Mouse (Mus musculus) CH12.LX (cell line): ENCODE measurements around the gene Olfr1261. TPM values are rescaled to one million over a fixed set of nuclear protein-coding genes. Genes with fewer than 3 reads are reported as not detected.
A peak's percentile ranks its signal among the peaks of the same experiment; 100 is the strongest.

ENCODE experiments used
- DNase-seq: peaks from one replicate; pipeline ENCODE4 v3.0.0-alpha.2; 2013; ENCODE audit errors: extremely low read depth
- H3K27ac ChIP-seq: 2 replicates; pipeline ENCODE4 v1.5.1; 2012; ENCODE audit warnings: low read depth, mild to moderate bottlenecking, control low read depth, moderate library complexity; ENCODE audit not compliant: insufficient read depth
- H3K27me3 ChIP-seq: replicated peaks from 2 replicates; pipeline ENCODE3; 2012; ENCODE audit warnings: inconsistent platforms
- H3K36me3 ChIP-seq, 2 experiments: replicated peaks in 1 of 2; 2 replicates each; pipeline versions ENCODE3 to v1.6.1; 2012; ENCODE audit warnings: inconsistent platforms in 1 of 2, low read length in 1 of 2, mild to moderate bottlenecking in 1 of 2, mixed read lengths in 1 of 2, moderate library complexity in 1 of 2; ENCODE audit not compliant: control insufficient read depth in 1 of 2, insufficient read depth in 1 of 2
- H3K4me1 ChIP-seq, 2 experiments: 2 replicates each; pipeline ENCODE4 v1.6.1; 2012; ENCODE audit warnings: inconsistent platforms in 1 of 2, moderate library complexity in 1 of 2; ENCODE audit not compliant: insufficient read depth in 2 of 2, control insufficient read depth in 1 of 2
- H3K4me2 ChIP-seq: 2 replicates; pipeline ENCODE4 v1.6.1; 2012; ENCODE audit warnings: low read depth, mild to moderate bottlenecking, control low read depth; ENCODE audit not compliant: poor library complexity, insufficient read depth, severe bottlenecking
- H3K4me3 ChIP-seq, 3 experiments: fragments of 150-350 bp in 1 of 3; sonication (generic) in 1 of 3; replicated peaks in 1 of 3; 2 replicates each; pipeline versions ENCODE3 to v1.5.1; 2011 to 2012; ENCODE audit warnings: low read depth in 2 of 3, low read length in 2 of 3, mild to moderate bottlenecking in 2 of 3, moderate library complexity in 2 of 3, control low read depth in 1 of 3, improper control_type of control experiment in 1 of 3, inconsistent platforms in 1 of 3, mixed read lengths in 1 of 3; ENCODE audit not compliant: poor library complexity in 1 of 3
- H3K79me2 ChIP-seq: replicated peaks from 2 replicates; pipeline ENCODE4 v1.6.1; 2012; ENCODE audit warnings: mild to moderate bottlenecking, moderate library complexity; ENCODE audit not compliant: control insufficient read depth, poor library complexity, insufficient read depth, severe bottlenecking; ENCODE audit errors: extremely low read depth
- H3K9ac ChIP-seq: 2 replicates; pipeline ENCODE4 v1.6.1; 2012; ENCODE audit warnings: low read depth, mild to moderate bottlenecking, control low read depth, moderate library complexity; ENCODE audit not compliant: insufficient read depth
- H3K9me3 ChIP-seq: replicated peaks from 2 replicates; pipeline ENCODE3; 2012; ENCODE audit warnings: low read length, inconsistent platforms, mixed read lengths
- BHLHE40 ChIP-seq: IDR thresholded peaks from 2 replicates; pipeline ENCODE4 v1.6.1; 2011; ENCODE audit warnings: mild to moderate bottlenecking, low read depth, low read length, improper control_type of control experiment
- CHD2 ChIP-seq: IDR thresholded peaks from 2 replicates; pipeline ENCODE4 v1.6.1; 2011; ENCODE audit warnings: low read length, improper control_type of control experiment
- E2F4 ChIP-seq: IDR thresholded peaks from 2 replicates; pipeline ENCODE4 v1.6.1; 2011; ENCODE audit warnings: low read depth, low read length, improper control_type of control experiment; ENCODE audit not compliant: insufficient replicate concordance
- EP300 ChIP-seq: IDR thresholded peaks from 2 replicates; pipeline ENCODE4 v1.6.1; 2011; ENCODE audit warnings: low read length, improper control_type of control experiment
- ETS1 ChIP-seq: conservative IDR thresholded peaks from 2 replicates; pipeline ENCODE4 v1.6.1; 2012; ENCODE audit warnings: low read depth, mild to moderate bottlenecking, inconsistent platforms, low read length, improper control_type of control experiment, moderate library complexity
- JUND ChIP-seq: conservative IDR thresholded peaks from 2 replicates; pipeline ENCODE4 v1.6.1; 2011; ENCODE audit warnings: low read depth, low read length, improper control_type of control experiment
- MAFK ChIP-seq: IDR thresholded peaks from 2 replicates; pipeline ENCODE4 v1.6.1; 2011; ENCODE audit warnings: low read length, improper control_type of control experiment; ENCODE audit not compliant: insufficient replicate concordance
- MAZ ChIP-seq: IDR thresholded peaks from 2 replicates; pipeline ENCODE4 v1.6.1; 2012; ENCODE audit warnings: low read depth, mild to moderate bottlenecking, inconsistent platforms, low read length, improper control_type of control experiment, moderate library complexity
- MEF2A ChIP-seq: IDR thresholded peaks from 2 replicates; pipeline ENCODE4 v1.6.1; 2014; ENCODE audit warnings: low read depth, mild to moderate bottlenecking, inconsistent platforms, low read length, improper control_type of control experiment, borderline replicate concordance
- MXI1 ChIP-seq: IDR thresholded peaks from 2 replicates; pipeline ENCODE4 v1.6.1; 2011; ENCODE audit warnings: mild to moderate bottlenecking, low read depth, low read length, improper control_type of control experiment
- MYC ChIP-seq: IDR thresholded peaks from 2 replicates; pipeline ENCODE4 v1.6.1; 2011; ENCODE audit warnings: low read depth, mild to moderate bottlenecking, improper control_type of control experiment, low read length
- NRF1 ChIP-seq: IDR thresholded peaks from 2 replicates; pipeline ENCODE4 v1.6.1; 2014; ENCODE audit warnings: low read depth, mild to moderate bottlenecking, inconsistent platforms, low read length, improper control_type of control experiment, moderate library complexity
- POLR2A ChIP-seq: IDR thresholded peaks from 2 replicates; pipeline ENCODE4 v1.6.1; 2011; ENCODE audit warnings: low read depth, mild to moderate bottlenecking, improper control_type of control experiment, low read length
- RAD21 ChIP-seq: IDR thresholded peaks from 2 replicates; pipeline ENCODE4 v1.6.1; 2011; ENCODE audit warnings: low read depth, mild to moderate bottlenecking, low read length, improper control_type of control experiment, moderate library complexity
- UBTF ChIP-seq: IDR thresholded peaks from 2 replicates; pipeline ENCODE4 v1.6.1; 2012; ENCODE audit warnings: low read depth, mild to moderate bottlenecking, inconsistent platforms, low read length, improper control_type of control experiment, moderate library complexity
- USF1 ChIP-seq: IDR thresholded peaks from 2 replicates; pipeline ENCODE4 v1.6.1; 2014; ENCODE audit warnings: low read depth, mild to moderate bottlenecking, inconsistent platforms, low read length, improper control_type of control experiment
- ZC3H11A ChIP-seq: IDR thresholded peaks from 2 replicates; pipeline ENCODE4 v1.6.1; 2012; ENCODE audit warnings: low read depth, mild to moderate bottlenecking, inconsistent platforms, low read length, improper control_type of control experiment
- ZKSCAN1 ChIP-seq: IDR thresholded peaks from 2 replicates; pipeline ENCODE4 v1.6.1; 2012; ENCODE audit warnings: low read depth, inconsistent platforms, low read length, improper control_type of control experiment, borderline replicate concordance
- ZMIZ1 ChIP-seq: IDR thresholded peaks from 2 replicates; pipeline ENCODE4 v1.6.1; 2012; ENCODE audit warnings: low read depth, mild to moderate bottlenecking, inconsistent platforms, low read length, improper control_type of control experiment
- dilution Hi-C: fragments of 300-500 bp; cut with MboI; formaldehyde crosslinking; loops from 2 replicates; pipeline ENCODE4 v1.14.3; 2020; ENCODE audit warnings: low sequenced_read_pairs; ENCODE audit not compliant: extremely low pct_unique_long_range_greater_than_20kb, extremely low pct_ligation_motif_present
- in situ Hi-C: fragments of 300-500 bp; cut with MboI; formaldehyde crosslinking; loops from 3 replicates; pipeline ENCODE4 v1.14.3; 2019; ENCODE audit warnings: low sequenced_read_pairs, low pct_ligation_motif_present, low pct_unique_long_range_greater_than_20kb, mixed read lengths
- polyA plus RNA-seq: library from polyadenylated mRNA; unstranded; fragments of >175 nt; gene quantifications from 2 replicates; pipeline ENCODE4 v1.2.1, GENCODE M21; 2012; ENCODE audit warnings: low read depth; ENCODE audit not compliant: insufficient read length
- total RNA-seq, 2 experiments: library from RNA; depleted of rRNA; stranded (reverse); fragments of 300-350 nt in 1 of 2; fragments of >200 nt in 1 of 2; gene quantifications; 2 replicates each; pipeline ENCODE4 v1.2.3; 2012 to 2014

Olfr1261 gene
- total RNA-seq (2012; rRNA removed), result not detected in 2 replicates
- total RNA-seq (2014; rRNA removed), result not detected in 2 replicates
- polyA plus RNA-seq, result not detected in 2 replicates

GRCm38 (mm10) chr2:89990921-89991320 is at the start of gene Olfr1261:
TSS of gene Olfr1261 (plus strand) at chr2:89991221.
- Histone ChIP-seq H3K79me2 (no peaks in the 10 kb centered on the region), H3K4me2 (no peak within 1 kb of the TSS), H3K36me3 (no peaks in the 10 kb centered on the region), H3K4me1 (no peaks in the 10 kb centered on the region), H3K27me3 (peaks cover 1% of the 10 kb centered on the region), H3K9me3 (no peaks in the 10 kb centered on the region), H3K4me3 (no peak within 1 kb of the TSS), H3K9ac (no peak within 1 kb of the TSS), H3K27ac (no peak within 1 kb of the TSS)
- DNase-seq, result no peak
- no peak for TF ChIP-seq MAFK
- dilution Hi-C loops, result no loop called here
- in situ Hi-C loops, result no loop called here

GRCm38 (mm10) chr2:89948564-89948963 is 42.5 kb upstream of the Olfr1261 start, which contains the start of gene Olfr1259:
TSS of gene Olfr1259 (minus strand) at chr2:89948664.
- no peak for TF ChIP-seq UBTF
- TF ChIP-seq NRF1, result no peak
- TF ChIP-seq MXI1, result no peak
- no peak for TF ChIP-seq ZMIZ1
- no peak for TF ChIP-seq USF1
- no peak for TF ChIP-seq ZKSCAN1
- TF ChIP-seq POLR2A, result no peak
- no peak for TF ChIP-seq ZC3H11A
- TF ChIP-seq MAZ, result no peak
- no peak for TF ChIP-seq ETS1
- no peak for TF ChIP-seq BHLHE40
- no peak for TF ChIP-seq JUND
- TF ChIP-seq, all 38 proteins: peak for 0
- Histone ChIP-seq H3K27me3 (peaks cover 8% of the 10 kb centered on the region), H3K9ac (no peak within 1 kb of the TSS), H3K27ac (no peak within 1 kb of the TSS), H3K4me2 (no peak within 1 kb of the TSS), H3K4me1 (no peaks in the 10 kb centered on the region), H3K36me3 (no peaks in the 10 kb centered on the region), H3K79me2 (no peaks in the 10 kb centered on the region), H3K4me3 (no peak within 1 kb of the TSS), H3K9me3 (no peaks in the 10 kb centered on the region)
- in situ Hi-C loops (no loop called here), dilution Hi-C loops (no loop called here)
- DNase-seq, result no peak

- in situ Hi-C loops, result no loop called here
- Histone ChIP-seq H3K27ac (no peak within 1 kb of the TSS), H3K79me2 (no peaks in the 10 kb centered on the region), H3K4me3 (no peak within 1 kb of the TSS), H3K4me2 (peak within 1 kb of the TSS; percentile 40; the same call in 1 of the 2 replicates), H3K9me3 (no peaks in the 10 kb centered on the region), H3K9ac (no peak within 1 kb of the TSS), H3K27me3 (no peaks in the 10 kb centered on the region), H3K4me1 (no peaks in the 10 kb centered on the region), H3K36me3 (no peaks in the 10 kb centered on the region)
- TF ChIP-seq MAZ (no peak), ETS1 (no peak), NRF1 (no peak), MYC (no peak), RAD21 (no peak), CHD2 (no peak), E2F4 (no peak), EP300 (no peak), MEF2A (no peak)
- dilution Hi-C loops, result no loop called here
- DNase-seq, result no peak
Measured at GRCm38 (mm10) chr2:89974184-89974583, 16.8 kb upstream of the Olfr1261 start, which contains the start of gene Olfr1260. TSS of gene Olfr1260 (plus strand) at chr2:89974340.
